Mouse (Mus musculus) midbrain, postnatal 0 days (tissue): ENCODE measurements around the gene Stmn3. TPM values are rescaled to one million over a fixed set of nuclear protein-coding genes. Genes with fewer than 3 reads are reported as not detected.

ENCODE experiments used
- ATAC-seq: fragments of 200-750 bp; cut with Nextera tagmentation; 2 replicates; pipeline ENCODE4 v1.8.0; 2017; ENCODE audit warnings: moderate number of reproducible peaks, mild to moderate bottlenecking, moderate TSS enrichment, moderate library complexity; ENCODE audit not compliant: low FRiP score
- DNase-seq: peaks from one replicate; pipeline ENCODE4 v3.0.0-alpha.2; 2015; ENCODE audit warnings: low spot score
- H3K27ac ChIP-seq: fragments of 300-500 bp; sonication (generic); 2 replicates; pipeline ENCODE4 v1.5.1; 2014; ENCODE audit warnings: low read depth, mild to moderate bottlenecking, low read length, mixed read lengths
- H3K27me3 ChIP-seq: fragments of 300-500 bp; sonication (generic); 2 replicates; pipeline ENCODE4 v1.6.1; 2014; ENCODE audit warnings: low read length, control low read depth, mixed read lengths; ENCODE audit not compliant: insufficient read depth
- H3K36me3 ChIP-seq: fragments of 300-500 bp; sonication (generic); 2 replicates; pipeline ENCODE4 v1.6.1; 2014; ENCODE audit warnings: low read length, control low read depth, mixed read lengths; ENCODE audit not compliant: insufficient read depth
- H3K4me1 ChIP-seq: fragments of 300-500 bp; sonication (generic); 2 replicates; pipeline ENCODE4 v1.6.1; 2014; ENCODE audit warnings: mild to moderate bottlenecking, control low read depth, antibody characterized with exemption, low read length, mixed read lengths; ENCODE audit not compliant: insufficient read depth
- H3K4me2 ChIP-seq: fragments of 300-500 bp; sonication (generic); 2 replicates; pipeline ENCODE4 v1.6.1; 2014; ENCODE audit warnings: low read depth, mild to moderate bottlenecking, low read length, mixed read lengths; ENCODE audit not compliant: poor library complexity, severe bottlenecking
- H3K4me3 ChIP-seq: fragments of 300-500 bp; sonication (generic); 2 replicates; pipeline ENCODE4 v1.5.1; 2014; ENCODE audit warnings: low read depth, mild to moderate bottlenecking, low read length, moderate library complexity
- H3K9ac ChIP-seq: fragments of 300-500 bp; sonication (generic); replicated peaks from 2 replicates; pipeline ENCODE4 v1.6.1; 2014; ENCODE audit warnings: mild to moderate bottlenecking, low read length, moderate library complexity, mixed read lengths; ENCODE audit not compliant: poor library complexity, severe bottlenecking
- H3K9me3 ChIP-seq: fragments of 300-500 bp; sonication (generic); 2 replicates; pipeline ENCODE4 v1.6.1; 2016; ENCODE audit warnings: low read length, control low read depth
- CTCF ChIP-seq: IDR thresholded peaks from 2 replicates; pipeline ENCODE4 v1.5.1; 2016; ENCODE audit warnings: antibody characterized with exemption, mild to moderate bottlenecking
- WGBS: fragments of 180-500 bp; shearing (Covaris S2); extraction: QIAGEN DNeasy Blood & Tissue Kit; methylation state at CpG from one replicate; pipeline ENCODE4 v1.1.7; 2014; 5-methylcytosine and 5-hydroxymethylcytosine counted together
- polyA plus RNA-seq: library from polyadenylated mRNA; unstranded; fragments of >200 nt; fragmentation: Nextera tagmentation; extraction: Ambion mirVana; gene quantifications from 2 replicates; pipeline ENCODE4 v1.2.1, GENCODE M21; 2015
- total RNA-seq: library from RNA; depleted of rRNA; stranded (reverse); fragments of >200 nt; gene quantifications from 2 replicates; pipeline ENCODE4 v1.2.3, GENCODE M21; 2014; rRNA removed

The Stmn3 gene
- total and polyA plus RNA-seq, 2 experiments from 2014 or later: 1,471 to 1,883 TPM

- H3K4me3 ChIP-seq: no peak overlapping the region
- no peaks in the 10 kb centered on the region for H3K9me3 ChIP-seq
- H3K9ac ChIP-seq: no peak overlapping the region
- DNase-seq (no peak), ATAC-seq (no peak)
- no peak overlapping the region for H3K4me2 ChIP-seq
- 86% methylated on average over 1 of the region's 1 CpGs for WGBS
- H3K36me3 ChIP-seq: peaks cover 16% of the 10 kb centered on the region; the same call in 1 of the 2 replicates
- H3K27me3 ChIP-seq: no peaks in the 10 kb centered on the region
- no peaks in the 10 kb centered on the region for H3K4me1 ChIP-seq
- TF ChIP-seq CTCF: no peak
- no peak overlapping the region for H3K27ac ChIP-seq
These were observed 37.5 kb downstream of the Stmn3 start for GRCm38 (mm10) chr2:181276766-181277165.

- Histone ChIP-seq H3K27ac (no peak overlapping the region), H3K4me2 (no peak overlapping the region), H3K27me3 (no peaks in the 10 kb centered on the region), H3K9me3 (no peaks in the 10 kb centered on the region), H3K9ac (no peak overlapping the region), H3K4me3 (no peak overlapping the region), H3K4me1 (no peaks in the 10 kb centered on the region), H3K36me3 (peaks cover 23% of the 10 kb centered on the region; the same call in 1 of the 2 replicates)
- no peak for TF ChIP-seq CTCF
- no peak for DNase-seq
- no peak for ATAC-seq
- WGBS: 76% methylated on average over 4 of the region's 4 CpGs
These were observed 39.7 kb downstream of the Stmn3 start for GRCm38 (mm10) chr2:181274639-181275038.

- Histone ChIP-seq H3K9me3 (no peaks in the 10 kb centered on the region), H3K4me3 (no peak overlapping the region), H3K36me3 (peaks cover 25% of the 10 kb centered on the region), H3K9ac (no peak overlapping the region), H3K27ac (no peak overlapping the region), H3K4me1 (no peaks in the 10 kb centered on the region), H3K4me2 (no peak overlapping the region), H3K27me3 (no peaks in the 10 kb centered on the region)
- ATAC-seq: no peak
- DNase-seq: no peak
- WGBS: 97% methylated on average over 2 of the region's 2 CpGs
- no peak for TF ChIP-seq CTCF
These were observed 40.5 kb downstream of the Stmn3 start for GRCm38 (mm10) chr2:181273829-181274228.

GRCm38 (mm10) chr2:181272092-181272491 is 42.2 kb downstream of the Stmn3 start:
- no peak for TF ChIP-seq CTCF
- ATAC-seq: no peak

GRCm38 (mm10) chr2:181266839-181267238 is 47.5 kb downstream of the Stmn3 start:
- H3K36me3 ChIP-seq: peaks cover 33% of the 10 kb centered on the region
- H3K9me3 ChIP-seq: no peaks in the 10 kb centered on the region
- H3K27me3 ChIP-seq: no peaks in the 10 kb centered on the region
- WGBS: 98% methylated on average over 2 of the region's 2 CpGs
- DNase-seq (no peak), ATAC-seq (no peak)
- no peak overlapping the region for H3K4me3 ChIP-seq
- no peak overlapping the region for H3K9ac ChIP-seq
- no peak for TF ChIP-seq CTCF
- H3K4me2 ChIP-seq: no peak overlapping the region
- H3K4me1 ChIP-seq: no peaks in the 10 kb centered on the region
- H3K27ac ChIP-seq: no peak overlapping the region

More at GRCm38 (mm10) chr2:181272092-181272491, 42.2 kb downstream of the Stmn3 start:
- H3K9ac ChIP-seq: no peak overlapping the region
- no peaks in the 10 kb centered on the region for H3K4me1 ChIP-seq
- no peak overlapping the region for H3K27ac ChIP-seq
- H3K36me3 ChIP-seq: peaks cover 24% of the 10 kb centered on the region
- no peak overlapping the region for H3K4me2 ChIP-seq
- H3K4me3 ChIP-seq: no peak overlapping the region
- H3K27me3 ChIP-seq: no peaks in the 10 kb centered on the region
- 98% methylated on average over 2 of the region's 2 CpGs for WGBS
- H3K9me3 ChIP-seq: no peaks in the 10 kb centered on the region
- DNase-seq: no peak

Other genes with a start within 250 kb of the Stmn3 start
- 134 and 162 TPM in 2 replicates for gene Kcnq2, start 179.2 kb downstream of the Stmn3 start, total RNA-seq
- 33.8 and 40.6 TPM in 2 replicates for gene Kcnq2, start 179.2 kb downstream of the Stmn3 start, polyA plus RNA-seq
- 321 and 367 TPM in 2 replicates for gene Eef1a2, start 157.5 kb downstream of the Stmn3 start, total RNA-seq
- gene Eef1a2, start 157.5 kb downstream of the Stmn3 start, polyA plus RNA-seq: 23.1 and 23.3 TPM in 2 replicates
- gene Ppdpf, start 127.3 kb downstream of the Stmn3 start, total RNA-seq: 268 and 323 TPM in 2 replicates
- 365 and 367 TPM in 2 replicates for gene Ppdpf, start 127.3 kb downstream of the Stmn3 start, polyA plus RNA-seq
- 0.09 TPM in 1 of 2 replicates, not detected in the other for gene Ptk6, start 111.7 kb downstream of the Stmn3 start, total RNA-seq
- gene Ptk6, start 111.7 kb downstream of the Stmn3 start, polyA plus RNA-seq: not detected in 2 replicates
- gene Srms, start 101.3 kb downstream of the Stmn3 start, total RNA-seq: 0.11 TPM in 1 of 2 replicates, not detected in the other
- 0.10 and 0.21 TPM in 2 replicates for gene Srms, start 101.3 kb downstream of the Stmn3 start, polyA plus RNA-seq
- gene Fndc11, start 94.5 kb downstream of the Stmn3 start, total RNA-seq: 0.55 TPM in 1 of 2 replicates, not detected in the other
- gene Fndc11, start 94.5 kb downstream of the Stmn3 start, polyA plus RNA-seq: 0.26 and 0.48 TPM in 2 replicates
- gene Helz2, start 72.5 kb downstream of the Stmn3 start, total RNA-seq: 2.9 and 3.7 TPM in 2 replicates
- gene Helz2, start 72.5 kb downstream of the Stmn3 start, polyA plus RNA-seq: 0.15 and 0.16 TPM in 2 replicates
- 16.0 and 17.4 TPM in 2 replicates for gene Gmeb2, start 26.5 kb downstream of the Stmn3 start, total RNA-seq
- 8.6 and 9.2 TPM in 2 replicates for gene Gmeb2, start 26.5 kb downstream of the Stmn3 start, polyA plus RNA-seq
- gene Rtel1, start 5.2 kb upstream of the Stmn3 start, total RNA-seq: 46.6 and 59.4 TPM in 2 replicates
- gene Rtel1, start 5.2 kb upstream of the Stmn3 start, polyA plus RNA-seq: 26.5 and 27.4 TPM in 2 replicates
- gene Zgpat, start 50.4 kb upstream of the Stmn3 start, total RNA-seq: 79.2 and 102 TPM in 2 replicates
- 44.3 and 48.8 TPM in 2 replicates for gene Zgpat, start 50.4 kb upstream of the Stmn3 start, polyA plus RNA-seq
- gene Arfrp1, start 50.9 kb upstream of the Stmn3 start, total RNA-seq: 25.4 and 27.2 TPM in 2 replicates
- gene Arfrp1, start 50.9 kb upstream of the Stmn3 start, polyA plus RNA-seq: 72.1 and 77.1 TPM in 2 replicates
- 36.4 and 44.8 TPM in 2 replicates for gene Lime1, start 65.6 kb upstream of the Stmn3 start, total RNA-seq
- gene Lime1, start 65.6 kb upstream of the Stmn3 start, polyA plus RNA-seq: 30.3 and 32.4 TPM in 2 replicates
- gene Zbtb46, start 144.9 kb upstream of the Stmn3 start, total RNA-seq: 25.8 and 29.8 TPM in 2 replicates
- gene Zbtb46, start 144.9 kb upstream of the Stmn3 start, polyA plus RNA-seq: 16.7 and 18.4 TPM in 2 replicates
- gene Abhd16b, start 178.7 kb upstream of the Stmn3 start, total RNA-seq: not detected in 2 replicates
- gene Abhd16b, start 178.7 kb upstream of the Stmn3 start, polyA plus RNA-seq: not detected in 2 replicates
- gene Tpd52l2, start 182.6 kb upstream of the Stmn3 start, total RNA-seq: 69.5 and 85.6 TPM in 2 replicates
- gene Tpd52l2, start 182.6 kb upstream of the Stmn3 start, polyA plus RNA-seq: 112 and 116 TPM in 2 replicates
- gene Dnajc5, start 206.0 kb upstream of the Stmn3 start, total RNA-seq: 416 and 487 TPM in 2 replicates
- gene Dnajc5, start 206.0 kb upstream of the Stmn3 start, polyA plus RNA-seq: 303 and 316 TPM in 2 replicates